Mouse (Mus musculus): ENCODE measurements around the gene Irgm1. TPM values are rescaled to one million over a fixed set of nuclear protein-coding genes. Genes with fewer than 3 reads are reported as not detected.

The Irgm1 gene
- polyA plus RNA-seq, 1 experiment from 2014 or later: 15.0 TPM

DNA sequence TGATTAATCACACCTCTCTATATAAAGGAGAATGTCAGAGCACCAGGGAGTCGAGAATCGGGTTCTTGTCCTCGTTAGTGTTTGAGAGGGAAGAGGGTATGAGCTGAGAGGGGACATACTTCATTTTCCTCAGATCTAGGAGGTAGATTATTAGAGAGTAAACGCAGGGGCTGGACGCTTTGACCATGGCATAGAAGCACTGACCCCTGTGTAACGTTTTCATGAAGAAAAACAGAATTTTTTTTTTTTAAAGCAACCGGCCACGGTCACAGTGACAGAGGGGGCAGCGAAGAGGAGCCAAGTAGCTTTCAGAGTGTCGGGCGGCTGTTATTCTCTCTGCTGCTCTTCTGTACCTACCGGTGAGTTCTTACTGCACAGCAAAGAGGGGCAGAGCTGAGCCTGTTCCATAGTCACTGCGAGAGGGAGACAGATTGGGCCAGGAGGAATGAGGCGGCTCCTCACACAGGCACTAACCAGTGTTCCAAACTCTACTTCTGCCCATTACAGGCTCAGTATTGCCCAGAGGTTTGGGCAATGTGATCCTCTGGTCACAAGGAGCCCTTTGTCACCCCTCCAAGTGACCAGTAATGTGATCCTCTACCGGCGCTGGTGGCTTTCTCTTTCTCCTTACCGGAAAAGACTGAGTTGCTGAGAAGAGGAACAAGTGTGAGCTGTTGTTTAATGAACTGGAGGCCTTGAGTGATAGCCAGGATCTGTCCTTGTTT is 496 bp upstream of the Irgm1 start:
- Histone ChIP-seq H3K9me3 (ENCODE audit: control insufficient read depth) (no peaks in the 10 kb centered on the region), H3K4me2 (replicated peaks; ENCODE audit: low read depth) (peak overlapping the region; percentile 89), H3K27me3 (replicated peaks; ENCODE audit: control insufficient read depth, insufficient read depth, low read length) (no peaks in the 10 kb centered on the region), H3K36me3 (ENCODE audit: control insufficient read depth, insufficient read depth) (0 out of 2 replicates have a peak, but pooled peaks cover 5% of the 10 kb centered on the region), H3K4me1 (replicated peaks; ENCODE audit: control insufficient read depth, insufficient read depth, low read length) (peaks cover 16% of the 10 kb centered on the region), H3K4me3 (ENCODE audit: low read depth, low read length) (peak overlapping the region; percentile 58), H3K9ac (ENCODE audit: low read depth, low read length) (peak overlapping the region; percentile 54), H3K27ac (ENCODE audit: low read depth, low read length) (peak overlapping the region; percentile 86)
- no peak for TF ChIP-seq CTCF (IDR thresholded peaks at IDR 0.05; ENCODE audit: low read depth)
- ATAC-seq: no peak
- 13% methylated on average over 17 of the region's 17 CpGs for WGBS

DNA sequence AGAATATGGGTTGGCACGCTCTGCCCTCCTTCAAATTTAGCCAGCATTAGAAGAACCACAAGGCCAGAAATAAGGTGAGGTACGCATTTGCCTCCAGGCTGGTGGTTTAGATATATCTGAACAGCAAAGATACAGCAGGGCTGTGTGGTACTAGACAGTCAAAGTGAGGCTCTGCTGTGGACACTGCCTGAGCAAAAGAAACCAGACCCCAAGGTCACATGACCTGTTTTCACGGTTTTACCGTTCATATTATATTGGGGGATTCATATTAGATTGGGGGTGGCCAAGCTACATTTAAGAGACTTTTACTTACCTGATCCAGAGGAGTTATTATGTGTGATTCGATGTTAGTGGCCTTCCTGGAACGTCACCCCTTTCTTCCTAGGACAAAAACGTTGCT is 702 bp downstream of the Irgm1 start:
- H3K4me1 ChIP-seq (replicated peaks; ENCODE audit: control insufficient read depth, insufficient read depth, low read length): peaks cover 16% of the 10 kb centered on the region
- 19% methylated on average over 7 of the region's 7 CpGs for WGBS
- H3K9me3 ChIP-seq (ENCODE audit: control insufficient read depth): no peaks in the 10 kb centered on the region
- peaks cover 17% of the 10 kb centered on the region for H3K36me3 ChIP-seq (ENCODE audit: control insufficient read depth, insufficient read depth)
- peak overlapping the region; percentile 86 for H3K27ac ChIP-seq (ENCODE audit: low read depth, low read length)
- TF ChIP-seq CTCF (IDR thresholded peaks at IDR 0.05; ENCODE audit: low read depth): no peak
- no peaks in the 10 kb centered on the region; the same call in 1 of the 2 replicates for H3K27me3 ChIP-seq (replicated peaks; ENCODE audit: control insufficient read depth, insufficient read depth, low read length)
- H3K9ac ChIP-seq (ENCODE audit: low read depth, low read length): peak overlapping the region; percentile 54
- H3K4me3 ChIP-seq (ENCODE audit: low read depth, low read length): peak overlapping the region; percentile 58
- no peak for ATAC-seq
- H3K4me2 ChIP-seq (replicated peaks; ENCODE audit: low read depth): peak overlapping the region; percentile 89

GRCm38 (mm10) chr11:48869380-48870110 is 1.9 kb downstream of the Irgm1 start:
- peak; percentile 32 for ATAC-seq
- peak overlapping the region; percentile 89 for H3K4me2 ChIP-seq (replicated peaks; ENCODE audit: low read depth)

DNA sequence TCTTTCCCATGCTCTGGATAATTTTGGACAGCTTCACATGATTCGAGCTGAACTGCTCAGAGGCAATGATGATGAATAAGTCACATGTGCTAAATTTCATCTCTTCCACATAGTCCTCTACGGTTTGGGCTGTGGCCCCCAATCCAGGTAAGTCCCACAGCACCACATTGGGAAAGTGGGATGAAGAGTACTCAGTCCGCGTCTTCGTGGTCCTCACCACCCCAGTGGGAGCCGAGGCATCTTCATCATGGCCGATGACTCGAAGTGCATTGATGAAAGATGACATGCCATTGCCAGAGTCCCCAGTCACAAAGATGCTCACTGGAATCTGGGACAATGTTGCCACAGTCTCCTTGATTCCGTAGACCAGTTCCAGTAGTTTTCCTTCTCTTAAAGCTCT is 5.0 kb downstream of the Irgm1 start:
- H3K36me3 ChIP-seq (ENCODE audit: control insufficient read depth, insufficient read depth): peaks cover 32% of the 10 kb centered on the region
- 0 out of 2 replicates have a peak, but pooled peaks cover 10% of the 10 kb centered on the region for H3K4me1 ChIP-seq (replicated peaks; ENCODE audit: control insufficient read depth, insufficient read depth, low read length)
- H3K4me2 ChIP-seq (replicated peaks; ENCODE audit: low read depth): no peak overlapping the region
- TF ChIP-seq CTCF (IDR thresholded peaks at IDR 0.05; ENCODE audit: low read depth): no peak
- H3K27ac ChIP-seq (ENCODE audit: low read depth, low read length): no peak overlapping the region
- no peak overlapping the region for H3K9ac ChIP-seq (ENCODE audit: low read depth, low read length)
- peaks cover 4% of the 10 kb centered on the region for H3K27me3 ChIP-seq (replicated peaks; ENCODE audit: control insufficient read depth, insufficient read depth, low read length)
- H3K4me3 ChIP-seq (ENCODE audit: low read depth, low read length): no peak overlapping the region
- 97% methylated on average over 9 of the region's 9 CpGs for WGBS
- ATAC-seq: no peak
- H3K9me3 ChIP-seq (ENCODE audit: control insufficient read depth): no peaks in the 10 kb centered on the region

More at GRCm38 (mm10) chr11:48869380-48870110, 1.9 kb downstream of the Irgm1 start:
- Histone ChIP-seq H3K36me3 (ENCODE audit: control insufficient read depth, insufficient read depth) (peaks cover 25% of the 10 kb centered on the region), H3K9ac (ENCODE audit: low read depth, low read length) (0 out of 2 replicates have a peak overlapping the region, but pooled peaks have one; percentile 26), H3K4me3 (ENCODE audit: low read depth, low read length) (peak overlapping the region; percentile 58), H3K27ac (ENCODE audit: low read depth, low read length) (0 out of 2 replicates have a peak overlapping the region, but pooled peaks have one; percentile 5), H3K27me3 (replicated peaks; ENCODE audit: control insufficient read depth, insufficient read depth, low read length) (no peaks in the 10 kb centered on the region; the same call in none of the 2 replicates), H3K4me1 (replicated peaks; ENCODE audit: control insufficient read depth, insufficient read depth, low read length) (peaks cover 16% of the 10 kb centered on the region), H3K9me3 (ENCODE audit: control insufficient read depth) (no peaks in the 10 kb centered on the region)
- WGBS: 14% methylated on average over 7 of the region's 7 CpGs
- no peak for TF ChIP-seq CTCF (IDR thresholded peaks at IDR 0.05; ENCODE audit: low read depth)

GRCm38 (mm10) chr11:48863808-48864207 is 7.7 kb downstream of the Irgm1 start:
- H3K4me1 ChIP-seq (replicated peaks; ENCODE audit: control insufficient read depth, insufficient read depth, low read length): no peaks in the 10 kb centered on the region
- H3K36me3 ChIP-seq (ENCODE audit: control insufficient read depth, insufficient read depth): peaks cover 32% of the 10 kb centered on the region
- TF ChIP-seq CTCF (IDR thresholded peaks at IDR 0.05; ENCODE audit: low read depth): no peak
- no peak overlapping the region for H3K9ac ChIP-seq (ENCODE audit: low read depth, low read length)
- no peak overlapping the region for H3K4me3 ChIP-seq (ENCODE audit: low read depth, low read length)
- ATAC-seq: no peak
- H3K27me3 ChIP-seq (replicated peaks; ENCODE audit: control insufficient read depth, insufficient read depth, low read length): peaks cover 10% of the 10 kb centered on the region
- 89% methylated on average over 3 of the region's 3 CpGs for WGBS
- no peaks in the 10 kb centered on the region for H3K9me3 ChIP-seq (ENCODE audit: control insufficient read depth)
- no peak overlapping the region for H3K4me2 ChIP-seq (replicated peaks; ENCODE audit: low read depth)
- no peak overlapping the region for H3K27ac ChIP-seq (ENCODE audit: low read depth, low read length)

GRCm38 (mm10) chr11:48862784-48863319 is 8.6 kb downstream of the Irgm1 start:
- Histone ChIP-seq H3K4me1 (replicated peaks; ENCODE audit: control insufficient read depth, insufficient read depth, low read length) (no peaks in the 10 kb centered on the region), H3K4me3 (ENCODE audit: low read depth, low read length) (no peak overlapping the region), H3K9ac (ENCODE audit: low read depth, low read length) (no peak overlapping the region), H3K27ac (ENCODE audit: low read depth, low read length) (no peak overlapping the region), H3K9me3 (ENCODE audit: control insufficient read depth) (no peaks in the 10 kb centered on the region), H3K36me3 (ENCODE audit: control insufficient read depth, insufficient read depth) (peaks cover 28% of the 10 kb centered on the region), H3K27me3 (replicated peaks; ENCODE audit: control insufficient read depth, insufficient read depth, low read length) (peaks cover 10% of the 10 kb centered on the region), H3K4me2 (replicated peaks; ENCODE audit: low read depth) (no peak overlapping the region)
- no peak for ATAC-seq
- WGBS: 77% methylated on average over 1 of the region's 1 CpGs
- TF ChIP-seq CTCF (IDR thresholded peaks at IDR 0.05; ENCODE audit: low read depth): no peak
